Mouse (Mus musculus) myocyte (in vitro differentiated cells): ENCODE measurements around the gene Tox2.

Experiments used
- CEBPB ChIP-seq: IDR thresholded peaks from 2 replicates; pipeline ENCODE4 v1.6.1; 2011; ENCODE audit warnings: mild to moderate bottlenecking, moderate library complexity; ENCODE audit not compliant: poor library complexity, insufficient read depth, severe bottlenecking
- E2F4 ChIP-seq: IDR thresholded peaks from one replicate; pipeline ENCODE4 v1.6.1; 2011; ENCODE audit warnings: mild to moderate bottlenecking, control low read depth, moderate library complexity; ENCODE audit not compliant: insufficient read depth
- MAX ChIP-seq: IDR thresholded peaks from one replicate; pipeline ENCODE4 v1.6.1; 2011; ENCODE audit warnings: low read depth, mild to moderate bottlenecking, control low read depth
- MYOD1 ChIP-seq, 3 experiments: IDR thresholded peaks; one replicate each; pipeline ENCODE4 v1.6.1; 2011; ENCODE audit warnings: control low read depth in 2 of 3, low read depth in 2 of 3, mild to moderate bottlenecking in 2 of 3, moderate library complexity in 1 of 3; ENCODE audit not compliant: insufficient read length in 2 of 3, control insufficient read depth in 1 of 3
- MYOG ChIP-seq, 3 experiments: IDR thresholded peaks; one replicate each; pipeline ENCODE4 v1.6.1; 2011; ENCODE audit warnings: control low read depth in 2 of 3, low read depth in 2 of 3, mild to moderate bottlenecking in 2 of 3; ENCODE audit not compliant: insufficient read length in 2 of 3, control insufficient read depth in 1 of 3, insufficient read depth in 1 of 3
- POLR2A ChIP-seq: IDR thresholded peaks from one replicate; pipeline ENCODE4 v1.6.1; 2011; ENCODE audit warnings: low read depth, mild to moderate bottlenecking, control low read depth, moderate library complexity; ENCODE audit not compliant: insufficient read length
- POLR2AphosphoS2 ChIP-seq: IDR thresholded peaks from one replicate; pipeline ENCODE4 v1.6.1; 2011; ENCODE audit warnings: low read depth, control low read depth; ENCODE audit not compliant: insufficient read length
- REST ChIP-seq: IDR thresholded peaks from one replicate; pipeline ENCODE4 v1.6.1; 2011; ENCODE audit warnings: mild to moderate bottlenecking, control low read depth, moderate library complexity; ENCODE audit not compliant: insufficient read depth, insufficient read length
- SRF ChIP-seq: IDR thresholded peaks from one replicate; pipeline ENCODE4 v1.6.1; 2011; ENCODE audit warnings: low read depth; ENCODE audit not compliant: control insufficient read depth, insufficient read length
- TCF12 ChIP-seq: IDR thresholded peaks from one replicate; pipeline ENCODE4 v1.6.1; 2011; ENCODE audit warnings: mild to moderate bottlenecking, control low read depth; ENCODE audit not compliant: poor library complexity, insufficient read depth, severe bottlenecking
- TCF3 ChIP-seq: IDR thresholded peaks from one replicate; pipeline ENCODE4 v1.6.1; 2011; ENCODE audit warnings: low read depth, control low read depth; ENCODE audit not compliant: insufficient read length
- USF1 ChIP-seq: IDR thresholded peaks from one replicate; pipeline ENCODE4 v1.6.1; 2011; ENCODE audit warnings: low read depth, mild to moderate bottlenecking, control low read depth, moderate library complexity

GRCm38 (mm10) chr2:163303037-163303436 lies 100.1 kb downstream of the Tox2 start:
- no peak for TF ChIP-seq E2F4
- TF ChIP-seq POLR2A = no peak
- no peak for TF ChIP-seq MAX
- no peak for TF ChIP-seq SRF
- TF ChIP-seq USF1 = no peak
- no peak for TF ChIP-seq MYOG (IDR thresholded peaks at IDR 0.05; ENCODE audit: control insufficient read depth in 1 of 3, insufficient read depth in 1 of 3, insufficient read length in 2 of 3, low read depth in 2 of 3)
- no peak for TF ChIP-seq TCF3
- TF ChIP-seq TCF12 = no peak
- no peak for TF ChIP-seq POLR2AphosphoS2
- TF ChIP-seq MYOD1 (IDR thresholded peaks at IDR 0.05; ENCODE audit: control insufficient read depth in 1 of 3, insufficient read length in 2 of 3, low read depth in 2 of 3) = no peak
- TF ChIP-seq CEBPB = no peak
- no peak for TF ChIP-seq REST
